Mouse (Mus musculus) naive thymus-derived CD4-positive, alpha-beta T cell, adult 2 months (primary cell): ENCODE data around the gene Gm10283.
"Not testable (repeated sequence)": the region's sequence is repeated elsewhere in the genome, so short reads cannot be mapped to it uniquely, and the experiment has no call there.

Source experiments
- DNase-seq: peaks from one replicate; pipeline ENCODE4 v3.0.0-alpha.2; 2011; ENCODE audit warnings: low read depth

Gm10283 gene

DNA sequence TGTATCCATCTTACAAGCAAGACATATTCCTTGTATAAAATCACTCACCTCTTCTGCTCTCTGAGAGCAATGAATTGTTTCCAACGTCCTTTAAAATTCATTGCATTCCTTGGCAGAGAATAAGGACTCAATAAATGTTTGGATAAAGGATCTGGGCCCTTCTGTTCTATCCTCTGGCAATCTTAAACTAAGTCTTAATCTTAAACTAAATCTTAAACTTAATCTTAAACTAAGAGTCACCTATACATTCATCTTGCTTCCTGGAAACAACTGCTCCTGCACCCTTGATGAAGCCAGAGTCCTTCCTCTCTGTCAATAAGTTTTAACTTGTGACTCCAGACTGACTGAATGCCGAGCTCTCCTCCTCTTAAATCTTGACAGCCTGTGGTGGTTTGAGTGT lies at the start of gene Gm10283:
Gm10283 (minus strand) TSS at position 101 of the 400 bp plus-strand sequence.
- DNase-seq: no peak

DNA sequence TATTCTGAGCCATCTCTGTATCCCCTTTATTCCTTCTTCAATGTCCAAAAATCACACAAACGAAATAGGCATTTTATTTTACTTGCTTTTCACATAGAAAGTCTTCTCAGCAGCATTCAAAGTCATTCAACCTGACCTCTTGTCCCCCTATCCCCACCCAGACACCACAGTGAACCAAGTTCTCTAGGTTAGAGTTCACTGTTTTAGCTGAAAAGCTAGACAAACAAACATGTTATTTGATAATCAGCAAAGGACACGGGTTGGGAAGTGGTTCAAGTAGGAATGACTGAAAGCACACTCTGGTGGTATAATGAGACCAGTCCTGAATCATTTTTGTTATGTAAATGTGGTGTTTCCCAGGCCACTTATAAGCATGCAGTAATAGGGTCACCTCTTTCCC lies 31.9 kb upstream of the Gm10283 start:
- no peak for DNase-seq

DNA sequence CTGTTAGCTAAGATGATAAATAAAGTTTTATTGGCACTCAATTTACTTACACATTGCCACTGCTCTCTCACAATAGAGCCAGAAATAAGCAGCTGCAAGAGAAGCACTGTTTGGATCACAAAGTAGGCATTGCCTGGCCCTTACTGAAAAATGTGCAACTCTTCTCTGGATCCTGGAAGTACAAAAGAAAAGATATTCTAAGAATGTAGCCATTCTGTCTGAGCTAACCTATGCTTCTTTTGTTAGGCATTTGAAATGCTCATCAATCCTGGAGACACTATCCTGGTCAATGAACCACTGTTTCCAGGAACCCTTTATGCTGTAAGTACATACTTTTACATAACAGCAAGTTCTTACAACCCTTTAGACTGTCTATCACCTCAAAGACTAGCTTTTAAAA lies 15.3 kb upstream of the Gm10283 start:
- DNase-seq: no peak

DNA sequence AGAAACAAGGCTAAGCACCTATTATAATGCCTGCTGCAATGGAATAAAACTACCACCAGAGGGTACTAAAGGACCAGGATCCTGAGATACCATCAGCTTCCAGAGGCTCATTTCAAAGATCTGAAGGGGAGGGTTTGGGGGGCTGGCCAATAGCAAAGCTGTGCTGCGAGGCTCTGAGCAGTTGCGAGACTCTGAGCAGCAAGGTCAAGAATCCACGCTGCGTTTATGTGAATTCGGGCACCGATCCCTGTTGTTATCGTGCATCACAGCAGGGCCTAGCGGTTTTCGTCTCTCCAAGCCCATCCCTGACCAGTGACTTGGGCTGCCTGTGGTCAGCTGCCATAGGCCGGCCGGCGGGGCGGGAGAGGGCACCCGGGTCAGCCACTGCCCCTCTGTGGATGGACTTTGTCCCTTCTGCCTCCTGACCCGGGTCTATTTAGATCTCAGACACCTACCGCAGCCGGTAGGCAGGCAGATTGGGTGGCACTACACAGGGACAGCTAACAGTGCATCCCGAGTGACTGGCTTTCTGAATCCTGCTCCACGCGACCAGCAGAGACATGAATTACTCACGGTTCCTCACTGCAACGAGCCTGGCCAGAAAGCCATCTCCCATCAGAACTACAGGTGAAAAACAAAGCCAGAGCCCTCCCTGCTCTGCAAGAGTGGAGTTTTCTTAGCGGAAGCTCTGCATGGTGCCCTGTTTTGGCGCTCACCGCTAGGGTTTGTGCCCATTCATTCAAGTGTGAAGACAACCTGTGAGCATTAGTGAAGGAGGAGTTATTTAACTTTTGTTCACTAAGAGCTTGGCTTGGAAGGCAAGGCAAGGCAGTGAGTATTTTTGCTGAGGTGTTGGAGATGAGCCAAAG lies 2.9 kb upstream of the Gm10283 start, which contains the start of gene Aadat:
Aadat (plus strand) TSS at position 280 of the 869 bp plus-strand sequence.
- DNase-seq: no peak

DNA sequence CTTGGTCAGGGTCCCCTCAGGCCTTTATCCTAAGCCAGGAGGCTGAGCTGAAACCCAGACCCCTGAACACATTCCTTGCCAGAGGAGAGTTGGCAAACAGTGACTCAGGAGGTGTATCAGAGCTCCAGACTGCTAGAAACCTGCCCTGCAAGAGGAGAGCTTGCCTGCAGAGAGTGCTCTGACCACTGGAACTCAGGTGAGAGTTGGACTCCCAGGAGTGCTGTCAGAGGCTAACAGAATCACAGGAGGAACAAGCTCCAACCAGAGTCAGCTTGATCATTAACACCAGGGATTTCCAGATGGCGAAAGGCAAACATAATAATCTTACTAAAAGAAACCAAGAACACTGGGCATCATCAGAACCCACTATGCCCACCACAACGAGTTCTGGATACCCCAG lies 8.0 kb downstream of the Gm10283 start:
- DNase-seq: not testable (repeated sequence)

DNA sequence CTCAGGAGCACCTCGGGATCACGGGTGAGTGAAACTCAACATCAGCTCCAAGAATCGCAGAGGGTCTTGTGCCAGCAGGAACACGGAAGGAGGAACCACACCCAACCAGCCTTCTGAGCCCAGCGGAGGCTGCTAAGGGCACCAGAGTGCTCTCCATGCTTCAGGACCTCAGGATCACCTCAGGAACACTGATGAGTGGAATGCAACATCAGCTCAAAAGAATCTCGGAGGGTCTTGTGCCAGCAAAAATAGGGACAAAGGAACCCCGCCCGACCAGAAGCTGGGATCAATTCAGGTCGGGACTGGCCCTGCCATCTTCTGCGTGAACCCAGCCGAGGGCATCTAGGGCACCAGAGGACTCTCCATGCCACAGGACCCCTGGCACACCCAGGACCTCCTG lies 8.4 kb downstream of the Gm10283 start:
- no peak for DNase-seq

DNA sequence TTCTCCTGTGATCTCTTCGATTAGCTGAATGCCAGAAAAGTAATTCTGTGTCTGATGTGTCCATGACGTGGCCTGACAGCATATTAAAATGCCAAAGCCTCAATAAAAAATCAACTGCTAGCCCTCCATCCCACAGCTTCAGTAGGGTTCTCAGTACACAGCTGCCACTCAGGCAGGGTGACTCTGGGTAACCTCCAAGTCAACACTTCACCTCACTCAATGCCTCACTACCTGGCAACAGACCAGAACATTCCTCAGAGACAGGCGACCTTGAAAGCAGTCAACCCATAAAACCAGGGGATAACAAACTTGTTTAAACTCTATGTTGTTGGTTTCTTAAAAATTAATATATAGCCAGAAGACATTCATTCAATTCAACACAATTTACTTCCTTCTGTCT lies 10.5 kb downstream of the Gm10283 start:
- no peak for DNase-seq

DNA sequence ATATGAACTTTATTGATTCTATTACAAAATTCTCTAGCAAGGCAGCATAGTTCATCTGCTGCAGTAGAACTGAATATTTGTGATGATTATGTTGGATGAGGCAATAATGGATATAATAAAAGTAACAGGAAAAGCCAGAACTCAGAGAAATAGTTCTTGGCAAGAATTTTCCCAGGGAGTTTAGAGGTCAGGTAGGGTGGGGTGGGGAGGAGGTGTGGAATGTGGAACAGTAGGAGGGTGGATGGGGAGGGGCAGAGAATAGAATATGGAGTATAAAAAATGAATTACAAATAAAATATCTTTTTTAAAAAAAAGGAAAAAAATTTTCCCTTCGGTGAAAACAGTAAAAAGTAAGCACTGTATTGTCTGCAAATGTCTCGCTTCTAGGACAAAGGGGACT lies 11.1 kb downstream of the Gm10283 start:
- no peak for DNase-seq

DNA sequence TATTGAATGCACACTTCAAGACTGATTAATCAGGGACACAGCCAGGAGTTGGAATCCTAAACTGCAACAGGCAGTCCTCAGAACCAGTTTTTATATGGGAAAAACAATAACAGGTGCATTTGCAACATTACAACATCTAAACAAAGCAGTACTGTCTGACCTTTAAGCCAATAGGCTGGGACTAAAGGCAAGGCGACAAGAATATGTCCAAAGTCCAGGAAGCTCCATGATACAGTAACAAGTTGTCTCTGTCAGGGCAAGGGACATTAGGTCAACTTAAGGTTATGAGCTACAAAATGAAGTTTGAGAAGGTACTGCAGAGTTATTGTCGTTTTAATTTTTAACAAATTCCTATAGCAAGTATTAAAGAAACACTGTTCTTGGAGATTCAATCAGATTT lies 12.9 kb downstream of the Gm10283 start:
- no peak for DNase-seq

DNA sequence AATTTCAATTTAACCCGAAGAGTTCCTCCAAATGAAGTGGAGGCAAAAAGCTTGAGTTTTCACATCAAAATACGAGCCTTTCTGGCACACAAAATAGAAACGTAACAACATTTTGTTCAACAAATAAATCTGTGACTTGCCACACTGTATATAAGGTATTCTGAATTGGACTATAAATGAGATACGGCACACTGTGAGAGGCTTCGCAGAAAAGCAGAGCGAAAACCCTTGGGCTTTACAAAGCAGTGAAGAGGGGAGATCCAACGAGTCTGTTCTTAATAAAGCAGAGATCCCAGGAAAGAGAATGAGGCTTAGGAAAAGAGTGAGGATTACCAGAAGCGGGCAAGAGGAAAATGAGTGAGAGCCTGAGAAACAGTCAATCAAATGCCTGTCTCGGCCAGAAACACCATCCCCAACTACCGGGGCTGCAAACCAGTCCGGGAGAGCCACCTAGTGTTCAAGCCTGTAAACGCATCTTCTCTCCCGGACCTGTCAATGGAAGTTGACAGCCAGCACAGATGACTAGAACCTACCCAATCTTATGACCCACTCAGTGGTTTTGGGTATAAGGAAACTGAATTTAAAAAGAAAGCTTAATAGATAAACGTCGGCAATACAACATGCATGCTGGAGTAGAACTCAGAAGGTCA lies 36.2 kb downstream of the Gm10283 start:
- DNase-seq: no peak

DNA sequence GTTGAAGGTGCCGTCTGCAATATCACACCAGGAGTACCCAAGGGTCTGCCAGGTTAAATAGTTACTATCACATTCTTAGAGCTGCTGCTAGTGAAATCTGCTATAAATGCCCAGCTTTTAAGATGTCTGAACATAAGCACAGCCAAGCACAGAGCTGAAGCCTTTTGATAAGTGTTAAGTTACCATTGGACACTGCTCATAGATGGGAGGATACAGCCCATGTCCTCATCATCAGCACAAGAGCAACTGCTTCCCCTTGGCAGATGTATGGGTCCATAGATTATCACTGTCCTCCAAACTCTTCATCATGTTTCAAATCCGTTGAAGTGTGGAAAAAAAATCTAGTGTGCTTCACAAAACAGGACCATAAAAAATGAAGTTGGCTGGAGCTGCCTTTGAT lies 53.7 kb downstream of the Gm10283 start:
- no peak for DNase-seq

DNA sequence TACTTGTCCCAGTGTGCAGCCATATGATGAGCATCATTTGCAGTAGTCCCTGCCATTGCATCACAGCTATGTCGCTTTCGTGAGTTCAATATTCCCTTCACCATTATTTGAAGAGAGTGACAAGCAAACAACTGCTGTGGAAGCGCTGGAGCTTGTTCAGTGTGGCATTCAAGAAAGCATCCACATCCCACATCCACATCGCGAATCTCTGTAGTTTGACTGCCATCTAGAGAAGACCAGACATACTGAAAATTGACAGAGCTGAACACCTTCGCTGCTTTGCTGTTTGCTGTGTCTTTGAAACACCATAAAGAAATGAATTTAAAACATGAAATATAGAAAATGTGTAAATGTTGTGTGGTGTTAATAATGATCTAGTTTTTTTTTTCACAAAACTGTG lies 58.0 kb downstream of the Gm10283 start:
- DNase-seq: no peak

DNA sequence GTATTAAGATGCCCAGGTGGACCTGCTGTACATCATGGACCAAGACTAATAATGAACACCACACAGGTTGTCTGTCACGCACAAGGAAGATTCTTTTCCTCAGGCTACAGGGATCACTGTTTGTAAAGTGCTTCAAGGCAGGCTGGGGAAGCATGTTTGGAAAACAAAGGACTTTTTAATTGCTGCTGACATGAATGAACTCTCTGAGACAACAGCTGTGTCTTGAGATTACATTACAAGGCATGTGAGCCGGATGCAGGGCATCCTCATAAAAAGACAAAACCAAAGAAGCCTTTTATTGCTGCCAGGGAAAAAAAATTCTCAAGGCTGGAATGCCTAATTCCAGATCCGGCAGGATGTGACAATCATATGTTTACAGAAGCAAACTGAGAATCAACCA lies 64.4 kb downstream of the Gm10283 start:
- DNase-seq: no peak

DNA sequence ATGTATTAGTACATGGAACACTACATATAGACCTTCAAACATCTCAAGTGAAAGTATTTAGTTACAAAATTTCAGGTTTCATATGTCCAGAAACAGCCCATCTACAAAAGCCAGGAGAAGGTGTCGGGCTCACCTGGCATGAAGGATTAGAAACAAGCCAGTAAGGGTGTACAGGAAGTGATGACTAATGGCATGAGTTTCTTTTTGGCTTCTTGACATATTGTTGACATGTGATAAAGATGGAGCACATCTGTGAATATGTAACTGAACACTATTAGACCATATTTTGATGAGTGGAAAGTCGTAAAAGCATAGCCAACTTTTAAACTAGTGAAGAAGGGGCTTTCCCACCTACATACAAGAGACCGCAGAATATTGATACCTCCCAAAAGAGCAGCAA lies 66.1 kb downstream of the Gm10283 start:
- DNase-seq: no peak

DNA sequence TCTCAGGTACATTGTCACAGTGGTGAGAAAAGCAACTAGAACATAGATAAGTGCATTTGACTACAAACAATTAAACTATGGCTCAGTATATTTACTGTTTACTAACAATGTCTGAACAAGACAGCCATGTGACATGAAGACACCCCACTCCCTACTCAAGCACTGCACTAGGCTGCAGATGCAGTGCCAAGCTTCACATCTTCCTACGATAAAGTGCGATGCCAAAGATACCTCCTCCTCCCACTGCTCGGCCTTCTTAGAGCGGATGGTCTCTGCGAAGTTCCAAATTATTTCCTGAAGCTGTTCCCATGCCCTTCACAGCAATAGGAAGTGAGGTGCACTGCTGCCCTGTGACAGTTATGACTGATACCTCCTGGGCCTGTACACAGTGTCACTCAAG lies 70.3 kb downstream of the Gm10283 start:
- DNase-seq: no peak

DNA sequence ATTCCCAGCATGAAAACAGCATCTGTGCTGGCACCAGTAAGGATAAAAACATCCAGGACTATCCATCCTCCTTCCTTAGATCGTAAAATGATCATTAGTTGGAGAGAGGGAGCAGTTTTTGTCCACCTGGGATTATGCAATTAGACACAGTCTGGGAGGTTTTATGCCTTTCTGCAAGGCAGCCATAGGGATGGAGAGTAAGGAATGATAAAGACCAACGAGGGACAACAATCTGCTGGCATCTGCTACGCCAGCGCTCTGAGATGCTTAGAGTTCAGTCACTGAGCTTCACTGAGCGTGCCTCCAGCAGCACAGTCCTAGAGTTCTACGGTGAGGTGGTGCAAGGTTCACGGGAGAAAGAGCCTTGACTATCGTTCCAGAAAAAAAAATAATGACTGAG lies 96.6 kb downstream of the Gm10283 start:
- no peak for DNase-seq

DNA sequence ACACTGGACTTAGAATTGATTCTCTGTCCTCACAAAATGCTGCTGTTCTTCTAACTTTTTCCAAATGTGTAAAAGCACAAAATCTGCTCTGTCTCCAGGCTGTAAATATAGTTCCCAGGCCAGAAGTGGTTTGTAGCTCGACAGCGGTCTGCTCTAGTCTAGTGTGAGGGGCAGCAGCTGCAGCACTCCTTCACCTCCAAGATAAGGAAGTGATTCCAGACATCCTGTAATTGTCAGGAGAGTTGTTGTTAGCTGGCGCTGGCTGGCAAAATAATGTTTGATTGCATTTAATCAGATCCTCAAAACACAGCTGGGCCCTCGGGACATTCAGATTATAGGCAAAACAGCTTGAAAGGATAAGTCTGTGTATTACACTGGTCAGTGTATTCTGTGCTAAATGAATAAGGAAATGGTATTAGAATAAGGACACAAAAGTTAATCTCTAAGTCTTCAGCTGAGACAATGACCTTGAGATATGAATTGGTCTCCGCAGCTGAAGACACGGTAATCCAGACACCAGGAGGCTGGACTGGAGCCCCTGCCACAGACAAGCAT lies 97.9 kb downstream of the Gm10283 start:
- no peak for DNase-seq

DNA sequence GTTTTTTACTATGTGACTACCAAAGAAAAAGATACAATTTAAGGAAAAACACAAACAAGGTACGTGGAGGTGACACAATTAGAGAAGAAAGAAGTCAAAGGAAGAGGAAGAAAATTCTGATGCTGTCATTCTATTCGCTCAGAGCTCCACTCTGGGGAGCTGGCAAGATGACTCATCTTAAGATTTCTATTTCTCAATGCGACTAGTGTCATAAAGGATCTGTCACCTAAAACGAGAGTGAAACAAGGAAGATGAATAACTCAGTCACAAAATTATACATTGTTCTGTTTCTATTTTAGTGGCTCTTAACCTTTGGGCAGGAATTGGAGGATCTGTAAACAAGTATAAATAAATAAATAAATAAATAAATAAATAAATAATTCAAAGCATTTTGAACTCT lies 109.3 kb downstream of the Gm10283 start:
- no peak for DNase-seq

DNA sequence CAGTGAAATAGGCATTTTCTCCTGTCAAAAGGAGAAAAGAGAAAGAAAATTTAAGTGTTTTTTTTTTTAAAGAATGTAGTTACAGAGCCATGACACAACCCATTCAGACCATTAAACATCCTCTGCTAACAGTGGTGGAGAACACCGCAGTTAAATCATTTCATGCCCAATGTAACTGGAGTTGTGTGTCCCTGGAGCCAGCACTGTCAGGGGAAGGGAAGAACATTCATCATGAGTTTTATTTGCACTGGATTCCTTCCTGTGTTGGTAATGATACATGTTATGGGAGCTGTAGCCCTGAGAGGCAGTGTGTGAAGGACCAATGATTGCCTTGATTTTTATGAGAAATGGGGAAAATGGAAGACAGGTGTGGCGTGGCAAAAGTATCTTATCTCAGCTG lies 116.4 kb downstream of the Gm10283 start:
- no peak for DNase-seq
